Mouse (Mus musculus) liver, embryonic 12.5 days (tissue): ENCODE measurements around the gene 1810049J17Rik. TPM values are rescaled to one million over a fixed set of nuclear protein-coding genes. Genes with fewer than 3 reads are reported as not detected.
A peak's percentile ranks its signal among the peaks of the same experiment; 100 is the strongest.
"Not testable (repeated sequence)": the region's sequence is repeated elsewhere in the genome, so short reads cannot be mapped to it uniquely, and the experiment has no call there.

Experiments
- ATAC-seq: fragments of 200-750 bp; cut with Nextera tagmentation; 2 replicates; pipeline ENCODE4 v1.8.0; 2017; ENCODE audit warnings: moderate number of reproducible peaks, mild to moderate bottlenecking, moderate library complexity
- H3K27ac ChIP-seq: fragments of 300-500 bp; sonication (generic); 2 replicates; pipeline ENCODE4 v1.5.1; 2016; ENCODE audit warnings: mild to moderate bottlenecking
- H3K27me3 ChIP-seq: fragments of 300-500 bp; sonication (generic); replicated peaks from 2 replicates; pipeline ENCODE4 v1.6.1; 2016; ENCODE audit warnings: mild to moderate bottlenecking, moderate library complexity
- H3K36me3 ChIP-seq: fragments of 300-500 bp; sonication (generic); 2 replicates; pipeline ENCODE4 v1.6.1; 2016; ENCODE audit warnings: mild to moderate bottlenecking, moderate library complexity
- H3K4me1 ChIP-seq: fragments of 300-500 bp; sonication (generic); 2 replicates; pipeline ENCODE4 v1.6.1; 2016
- H3K4me2 ChIP-seq: fragments of 300-500 bp; sonication (generic); 2 replicates; pipeline ENCODE4 v1.6.1; 2016; ENCODE audit warnings: mild to moderate bottlenecking, moderate library complexity
- H3K4me3 ChIP-seq: fragments of 300-500 bp; sonication (generic); 2 replicates; pipeline ENCODE4 v1.5.1; 2016; ENCODE audit warnings: mild to moderate bottlenecking, moderate library complexity
- H3K9ac ChIP-seq: fragments of 300-500 bp; sonication (generic); 2 replicates; pipeline ENCODE4 v1.6.1; 2016; ENCODE audit warnings: mild to moderate bottlenecking, moderate library complexity
- H3K9me3 ChIP-seq: fragments of 300-500 bp; sonication (generic); replicated peaks from 2 replicates; pipeline ENCODE4 v1.6.1; 2016; ENCODE audit warnings: mild to moderate bottlenecking, moderate library complexity
- WGBS: fragments of 180-500 bp; shearing (Covaris S2); methylation state at CpG from one replicate; pipeline ENCODE4 v1.1.7; 2016; ENCODE audit not compliant: insufficient replicate concordance; 5-methylcytosine and 5-hydroxymethylcytosine counted together
- polyA plus RNA-seq: library from polyadenylated mRNA; unstranded; fragments of >200 nt; fragmentation: Nextera tagmentation; extraction: Ambion mirVana; gene quantifications from 2 replicates; pipeline ENCODE4 v1.2.1, GENCODE M21; 2016

1810049J17Rik gene
- 1.2 and 1.9 TPM in 2 replicates for polyA plus RNA-seq

GRCm38 (mm10) chr15:12321788-12322621 lies at the start of gene 1810049J17Rik:
Gene 1810049J17Rik (minus strand): TSS chr15:12321899.
- H3K27me3 ChIP-seq, result peaks cover 5% of the 10 kb centered on the region
- under 1% methylated on average over 67 of the region's 70 CpGs for WGBS
- H3K4me2 ChIP-seq, result peak within 1 kb of the TSS; percentile 77
- H3K9ac ChIP-seq, result peak within 1 kb of the TSS; percentile 98
- peak within 1 kb of the TSS; percentile 95 for H3K27ac ChIP-seq
- H3K36me3 ChIP-seq, result peaks cover 19% of the 10 kb centered on the region
- H3K4me1 ChIP-seq, result peaks cover 48% of the 10 kb centered on the region
- H3K4me3 ChIP-seq, result peak within 1 kb of the TSS; percentile 96
- no peaks in the 10 kb centered on the region for H3K9me3 ChIP-seq
- peak; percentile 51 for ATAC-seq

GRCm38 (mm10) chr15:12371183-12371582 lies 49.5 kb upstream of the 1810049J17Rik start:
- peaks cover 4% of the 10 kb centered on the region; the same call in 1 of the 2 replicates for H3K27me3 ChIP-seq
- peaks cover 42% of the 10 kb centered on the region for H3K4me1 ChIP-seq
- H3K4me2 ChIP-seq, result no peak overlapping the region
- no peak for ATAC-seq
- no peak overlapping the region for H3K27ac ChIP-seq
- H3K9ac ChIP-seq, result no peak overlapping the region
- H3K9me3 ChIP-seq, result no peaks in the 10 kb centered on the region
- WGBS, result 7% methylated on average over 8 of the region's 8 CpGs
- no peaks in the 10 kb centered on the region for H3K36me3 ChIP-seq
- no peak overlapping the region for H3K4me3 ChIP-seq

- no peak overlapping the region for H3K4me2 ChIP-seq
Observed at GRCm38 (mm10) chr15:12370096-12370495, 48.4 kb upstream of the 1810049J17Rik start.

GRCm38 (mm10) chr15:12368850-12369249 lies 47.2 kb upstream of the 1810049J17Rik start:
- Histone ChIP-seq H3K9me3 (no peaks in the 10 kb centered on the region), H3K4me2 (no peak overlapping the region), H3K9ac (no peak overlapping the region), H3K36me3 (no peaks in the 10 kb centered on the region), H3K4me3 (no peak overlapping the region), H3K27me3 (peaks cover under 1% of the 10 kb centered on the region; the same call in 1 of the 2 replicates), H3K4me1 (peaks cover 39% of the 10 kb centered on the region), H3K27ac (no peak overlapping the region)
- WGBS, result 63% methylated on average over 4 of the region's 4 CpGs
- no peak for ATAC-seq

More at GRCm38 (mm10) chr15:12370096-12370495, 48.4 kb upstream of the 1810049J17Rik start:
- ATAC-seq, result no peak
- Histone ChIP-seq H3K4me1 (peaks cover 42% of the 10 kb centered on the region), H3K36me3 (no peaks in the 10 kb centered on the region), H3K9me3 (no peaks in the 10 kb centered on the region), H3K27me3 (peaks cover 4% of the 10 kb centered on the region; the same call in 1 of the 2 replicates), H3K27ac (no peak overlapping the region), H3K4me3 (no peak overlapping the region), H3K9ac (no peak overlapping the region)
- 87% methylated on average over 3 of the region's 3 CpGs for WGBS

- H3K27me3 ChIP-seq, result no peaks in the 10 kb centered on the region; the same call in 1 of the 2 replicates
- no peak for ATAC-seq
- no peaks in the 10 kb centered on the region for H3K36me3 ChIP-seq
- 77% methylated on average over 11 of the region's 11 CpGs for WGBS
- H3K27ac ChIP-seq, result peak overlapping the region; percentile 85
- H3K4me1 ChIP-seq, result peaks cover 39% of the 10 kb centered on the region
- no peaks in the 10 kb centered on the region for H3K9me3 ChIP-seq
- H3K4me3 ChIP-seq, result no peak overlapping the region
- H3K4me2 ChIP-seq, result peak overlapping the region; percentile 68
- no peak overlapping the region for H3K9ac ChIP-seq
Observed at GRCm38 (mm10) chr15:12368357-12368756, 46.7 kb upstream of the 1810049J17Rik start.

GRCm38 (mm10) chr15:12367306-12368080 lies 45.8 kb upstream of the 1810049J17Rik start:
- H3K4me2 ChIP-seq, result peak overlapping the region; percentile 68
- 11% methylated on average over 13 of the region's 13 CpGs for WGBS

GRCm38 (mm10) chr15:12366580-12367305 lies 45.0 kb upstream of the 1810049J17Rik start:
- not testable (repeated sequence) for H3K27me3 ChIP-seq, H3K36me3 ChIP-seq, ATAC-seq, H3K9me3 ChIP-seq
- WGBS, result 64% methylated on average over 11 of the region's 11 CpGs
- Histone ChIP-seq H3K27ac (peak overlapping the region; percentile 85), H3K4me2 (peak overlapping the region; percentile 68), H3K4me3 (peak overlapping the region; percentile 33), H3K9ac (peak overlapping the region; percentile 40; the same call in 1 of the 2 replicates), H3K4me1 (peaks cover 39% of the 10 kb centered on the region)

More at GRCm38 (mm10) chr15:12367306-12368080, 45.8 kb upstream of the 1810049J17Rik start:
- Histone ChIP-seq H3K27me3 (no peaks in the 10 kb centered on the region), H3K36me3 (no peaks in the 10 kb centered on the region), H3K27ac (peak overlapping the region; percentile 85), H3K9ac (peak overlapping the region; percentile 40; the same call in 1 of the 2 replicates), H3K4me3 (peak overlapping the region; percentile 33), H3K4me1 (peaks cover 39% of the 10 kb centered on the region), H3K9me3 (no peaks in the 10 kb centered on the region)
- peak; percentile 89 for ATAC-seq

GRCm38 (mm10) chr15:12366072-12366469 lies 44.4 kb upstream of the 1810049J17Rik start:
- Histone ChIP-seq H3K4me2 (no peak overlapping the region), H3K4me3 (no peak overlapping the region), H3K27me3 (no peaks in the 10 kb centered on the region), H3K36me3 (peaks cover 7% of the 10 kb centered on the region; the same call in 1 of the 2 replicates), H3K27ac (peak overlapping the region; percentile 32), H3K4me1 (peaks cover 34% of the 10 kb centered on the region), H3K9ac (no peak overlapping the region), H3K9me3 (no peaks in the 10 kb centered on the region)
- ATAC-seq, result no peak
- 61% methylated on average over 3 of the region's 3 CpGs for WGBS

GRCm38 (mm10) chr15:12365416-12366071 lies 43.8 kb upstream of the 1810049J17Rik start:
- H3K4me3 ChIP-seq, result no peak overlapping the region
- no peak overlapping the region for H3K4me2 ChIP-seq
- peaks cover 34% of the 10 kb centered on the region for H3K4me1 ChIP-seq
- H3K36me3 ChIP-seq, result peaks cover 12% of the 10 kb centered on the region; the same call in 1 of the 2 replicates
- H3K27ac ChIP-seq, result peak overlapping the region; percentile 32
- no peaks in the 10 kb centered on the region for H3K9me3 ChIP-seq
- no peaks in the 10 kb centered on the region for H3K27me3 ChIP-seq
- no peak overlapping the region for H3K9ac ChIP-seq
- 64% methylated on average over 15 of the region's 15 CpGs for WGBS
- no peak for ATAC-seq

- Histone ChIP-seq H3K27ac (no peak overlapping the region), H3K36me3 (peaks cover 15% of the 10 kb centered on the region; the same call in 1 of the 2 replicates), H3K4me3 (no peak overlapping the region), H3K4me1 (peaks cover 34% of the 10 kb centered on the region), H3K27me3 (no peaks in the 10 kb centered on the region), H3K9me3 (no peaks in the 10 kb centered on the region), H3K9ac (no peak overlapping the region), H3K4me2 (no peak overlapping the region)
- ATAC-seq, result no peak
- WGBS, result 72% methylated on average over 4 of the region's 4 CpGs
Observed at GRCm38 (mm10) chr15:12364096-12364495, 42.4 kb upstream of the 1810049J17Rik start.

GRCm38 (mm10) chr15:12362701-12363040 lies 41.0 kb upstream of the 1810049J17Rik start:
- no peak overlapping the region for H3K4me2 ChIP-seq
- ATAC-seq, result no peak
- WGBS, result 79% methylated on average over 6 of the region's 6 CpGs
- H3K4me3 ChIP-seq, result no peak overlapping the region
- H3K9me3 ChIP-seq, result no peaks in the 10 kb centered on the region
- no peak overlapping the region for H3K27ac ChIP-seq
- H3K27me3 ChIP-seq, result no peaks in the 10 kb centered on the region
- peaks cover 23% of the 10 kb centered on the region; the same call in 1 of the 2 replicates for H3K36me3 ChIP-seq
- H3K9ac ChIP-seq, result no peak overlapping the region
- H3K4me1 ChIP-seq, result peaks cover 23% of the 10 kb centered on the region
